Mouse (Mus musculus): ENCODE results near the gene Evpl.
"Not testable (repeated sequence)": the region's sequence is repeated elsewhere in the genome, so short reads cannot be mapped to it uniquely, and the experiment has no call there.

The Evpl gene

GRCm38 (mm10) chr11:116237742-116238395 lies at the start of gene Evpl:
Gene Evpl, minus strand, starts transcription at chr11:116238077.
- DNase-seq (ENCODE audit: low spot score in 2 of 2), result no peak

GRCm38 (mm10) chr11:116287351-116287750 lies 49.5 kb upstream of the Evpl start:
- no peak for DNase-seq (ENCODE audit: low spot score in 2 of 2)

GRCm38 (mm10) chr11:116285770-116286191 lies 47.9 kb upstream of the Evpl start:
- peak; percentile 32 to 51 for DNase-seq (ENCODE audit: low spot score in 2 of 2)

- no peak for DNase-seq (ENCODE audit: low spot score in 2 of 2)
Observed at GRCm38 (mm10) chr11:116283982-116284381, 46.1 kb upstream of the Evpl start.

- DNase-seq (ENCODE audit: low spot score in 2 of 2), result no peak
Observed at GRCm38 (mm10) chr11:116282912-116283521, 45.1 kb upstream of the Evpl start.

GRCm38 (mm10) chr11:116282089-116282488 lies 44.2 kb upstream of the Evpl start:
- DNase-seq (ENCODE audit: low spot score in 2 of 2), result no peak

GRCm38 (mm10) chr11:116281671-116282070 lies 43.8 kb upstream of the Evpl start:
- DNase-seq (ENCODE audit: low spot score in 2 of 2), result no peak

- no peak for DNase-seq (ENCODE audit: low spot score in 2 of 2)
Observed at GRCm38 (mm10) chr11:116280751-116281663, 43.1 kb upstream of the Evpl start, which contains the start of gene Galr2. Gene Galr2, plus strand, starts transcription at chr11:116280939.

- not testable (repeated sequence) for DNase-seq (ENCODE audit: low spot score in 2 of 2)
Observed at GRCm38 (mm10) chr11:116277184-116277583, 39.3 kb upstream of the Evpl start.

- DNase-seq (ENCODE audit: low spot score in 2 of 2), result peak; percentile 92 to 93
Observed at GRCm38 (mm10) chr11:116274045-116274666, 36.3 kb upstream of the Evpl start, which contains the start of gene Srp68. Gene Srp68, minus strand, starts transcription at chr11:116274217.

GRCm38 (mm10) chr11:116273469-116274044 lies 35.7 kb upstream of the Evpl start:
- DNase-seq (ENCODE audit: low spot score in 2 of 2), result no peak

GRCm38 (mm10) chr11:116272589-116273468 lies 35.0 kb upstream of the Evpl start:
- no peak for DNase-seq (ENCODE audit: low spot score in 2 of 2)

- DNase-seq (ENCODE audit: low spot score in 2 of 2), result no peak
Observed at GRCm38 (mm10) chr11:116269560-116269959, 31.7 kb upstream of the Evpl start.

GRCm38 (mm10) chr11:116268313-116268712 lies 30.4 kb upstream of the Evpl start:
- DNase-seq (ENCODE audit: low spot score in 2 of 2), result no peak

- no peak for DNase-seq (ENCODE audit: low spot score in 2 of 2)
Observed at GRCm38 (mm10) chr11:116267637-116268036, 29.8 kb upstream of the Evpl start.

- no peak for DNase-seq (ENCODE audit: low spot score in 2 of 2)
Observed at GRCm38 (mm10) chr11:116265850-116266249, 28.0 kb upstream of the Evpl start.

- no peak for DNase-seq (ENCODE audit: low spot score in 2 of 2)
Observed at GRCm38 (mm10) chr11:116265352-116265751, 27.5 kb upstream of the Evpl start.

- no peak for DNase-seq (ENCODE audit: low spot score in 2 of 2)
Observed at GRCm38 (mm10) chr11:116260259-116260658, 22.4 kb upstream of the Evpl start.

- DNase-seq (ENCODE audit: low spot score in 2 of 2), result no peak
Observed at GRCm38 (mm10) chr11:116259461-116259860, 21.6 kb upstream of the Evpl start.

- no peak for DNase-seq (ENCODE audit: low spot score in 2 of 2)
Observed at GRCm38 (mm10) chr11:116255982-116256675, 18.3 kb upstream of the Evpl start.

Data from heart, adult 9 months (tissue).